Mouse (Mus musculus) c-Kit-positive CD71-positive TER-119-positive erythroid progenitor cells, embryonic 14.5 days (primary cell): ENCODE results near the gene Pdia5.

Experiments used
- DNase-seq: peaks from one replicate; pipeline ENCODE4 v3.0.0-alpha.2; 2013; ENCODE audit warnings: low spot score

The Pdia5 gene

DNA sequence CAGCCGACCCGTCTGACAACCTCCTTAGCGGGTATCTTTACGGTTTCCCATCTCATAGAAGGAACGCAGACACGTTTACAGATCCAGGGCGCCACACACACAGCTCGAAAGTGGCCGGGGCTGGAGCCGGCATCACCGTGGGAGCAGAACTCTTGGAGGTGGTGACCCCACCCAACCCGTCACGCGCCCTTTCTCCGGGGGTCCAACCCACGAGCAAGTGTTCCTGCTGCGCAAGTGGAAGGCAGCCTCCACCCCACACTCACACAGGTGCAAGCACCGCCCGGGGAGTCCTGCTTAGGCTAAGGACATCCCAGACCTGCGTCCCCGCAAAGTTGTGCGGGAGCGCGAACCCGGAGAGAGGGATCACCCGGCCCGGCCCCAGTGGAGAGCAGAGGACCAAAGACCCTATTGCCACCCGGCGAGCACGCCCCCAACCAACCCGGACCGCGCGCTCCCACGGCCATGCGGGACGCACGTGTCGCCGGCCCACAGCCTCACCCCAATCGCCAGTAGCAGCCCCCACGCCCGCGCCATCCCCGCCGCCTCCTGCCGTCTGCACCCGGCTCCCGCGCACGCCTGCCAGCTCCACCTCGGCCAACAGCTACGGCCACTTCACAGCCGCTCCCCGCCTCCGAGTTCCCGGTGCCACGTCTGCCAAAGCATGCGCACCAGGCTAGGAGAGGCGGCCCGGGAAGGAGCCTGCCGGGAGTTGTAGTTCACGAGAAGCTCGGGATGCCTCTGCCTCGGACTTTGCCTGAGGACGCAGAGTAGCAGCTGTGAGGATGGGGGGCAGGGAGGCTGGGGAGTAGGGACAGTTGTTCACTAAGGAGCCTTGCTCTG lies at the start of gene Pdia5:
Gene Pdia5, minus strand, starts transcription at position 643 of the 840 bp plus-strand sequence.
- peak; percentile 8 for DNase-seq

DNA sequence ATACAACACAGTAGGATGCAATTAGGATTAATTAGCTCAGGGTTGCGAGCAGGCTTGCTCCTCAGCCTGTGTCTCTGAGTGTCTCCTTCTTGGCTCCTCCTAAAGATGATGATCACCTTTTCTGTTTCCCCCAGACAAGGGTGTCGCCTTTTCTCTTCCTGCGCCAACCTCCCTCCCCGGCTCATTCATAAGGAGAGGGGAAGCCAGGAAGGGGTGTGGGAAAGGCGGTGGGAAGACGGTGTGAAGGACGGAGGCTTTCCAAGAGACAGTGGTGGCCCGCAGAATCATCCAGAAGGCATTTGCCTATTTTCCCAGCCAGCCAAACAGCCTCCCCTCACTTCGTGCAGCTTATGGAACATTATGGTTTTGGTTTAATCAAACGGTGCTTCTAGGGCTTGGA lies 48.4 kb upstream of the Pdia5 start:
- DNase-seq: no peak

DNA sequence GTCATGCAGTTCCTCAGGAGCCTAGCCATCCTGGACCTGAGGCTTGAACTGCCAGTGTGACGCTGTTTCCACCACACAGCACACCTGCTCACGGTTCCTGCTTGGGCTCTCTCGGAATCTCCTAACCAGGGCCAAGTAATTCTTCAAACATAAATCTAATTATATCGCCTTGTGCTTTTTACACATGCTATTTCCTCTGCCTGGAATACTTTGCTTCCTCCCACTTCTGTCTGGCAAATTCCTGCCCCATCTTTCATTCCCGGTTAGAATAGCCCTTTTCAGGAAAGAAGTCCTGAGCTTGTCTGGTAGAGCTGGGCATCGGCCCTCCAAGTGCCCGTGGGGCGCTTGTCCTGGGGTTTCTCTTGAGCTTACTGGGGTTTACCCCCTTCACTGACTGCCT lies 47.0 kb upstream of the Pdia5 start:
- no peak for DNase-seq

DNA sequence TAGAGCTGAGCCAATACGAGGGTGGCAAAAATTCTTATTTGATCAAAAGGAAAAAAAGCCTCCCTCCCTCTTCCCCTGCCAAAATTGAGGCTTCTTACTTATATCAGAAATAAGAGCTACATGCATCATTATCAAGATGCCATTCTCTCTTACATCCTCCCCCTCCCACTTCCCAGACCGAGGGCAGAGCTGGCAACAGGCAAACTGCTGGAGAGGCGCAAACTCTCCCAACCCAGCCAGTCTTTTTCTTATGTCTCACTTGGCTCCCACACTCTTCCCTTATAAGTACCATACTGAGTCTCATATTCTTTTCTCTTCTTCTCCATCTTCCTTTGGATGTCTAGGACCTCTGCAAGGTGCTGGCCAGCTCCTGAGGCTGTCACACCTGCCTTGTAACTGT lies 44.0 kb upstream of the Pdia5 start:
- DNase-seq: no peak

DNA sequence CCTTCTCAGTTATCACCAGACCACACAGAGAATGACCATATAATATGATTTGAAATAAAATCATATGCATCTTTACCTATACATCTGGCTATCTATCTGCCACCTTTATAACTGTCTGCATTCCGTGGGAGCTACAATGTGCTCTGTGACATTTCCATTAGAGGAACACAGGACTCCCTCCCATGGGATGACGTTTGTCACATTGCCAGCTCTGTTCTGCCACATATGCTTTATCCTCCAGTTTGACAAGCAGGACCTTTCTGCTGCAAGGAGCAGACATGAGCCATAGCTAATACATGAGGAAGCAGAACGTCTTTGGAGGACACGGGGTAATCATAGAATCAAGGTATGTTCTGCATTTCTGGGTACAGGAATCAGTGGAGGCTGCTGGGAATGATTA lies 33.5 kb upstream of the Pdia5 start:
- no peak for DNase-seq

DNA sequence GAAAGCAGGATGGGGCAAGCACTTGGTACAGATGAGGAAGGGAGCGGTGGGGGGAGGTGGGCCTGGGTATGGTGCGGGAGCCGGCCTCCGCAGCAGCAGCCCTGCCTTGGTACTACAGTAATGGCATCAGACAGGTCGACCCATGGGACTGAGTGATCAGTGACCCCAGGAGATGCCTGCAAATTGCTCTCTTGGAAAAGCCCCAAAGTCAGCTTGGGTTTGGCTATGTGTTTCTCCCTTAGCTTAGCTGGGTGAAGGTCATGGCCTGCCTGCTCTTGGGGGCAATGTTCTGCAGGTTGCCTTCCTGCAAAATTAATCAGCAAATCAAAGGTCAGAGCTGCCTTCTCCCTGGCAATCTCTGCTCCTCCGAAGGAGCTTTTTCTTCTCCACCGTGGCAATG lies 28.6 kb upstream of the Pdia5 start:
- DNase-seq: no peak

DNA sequence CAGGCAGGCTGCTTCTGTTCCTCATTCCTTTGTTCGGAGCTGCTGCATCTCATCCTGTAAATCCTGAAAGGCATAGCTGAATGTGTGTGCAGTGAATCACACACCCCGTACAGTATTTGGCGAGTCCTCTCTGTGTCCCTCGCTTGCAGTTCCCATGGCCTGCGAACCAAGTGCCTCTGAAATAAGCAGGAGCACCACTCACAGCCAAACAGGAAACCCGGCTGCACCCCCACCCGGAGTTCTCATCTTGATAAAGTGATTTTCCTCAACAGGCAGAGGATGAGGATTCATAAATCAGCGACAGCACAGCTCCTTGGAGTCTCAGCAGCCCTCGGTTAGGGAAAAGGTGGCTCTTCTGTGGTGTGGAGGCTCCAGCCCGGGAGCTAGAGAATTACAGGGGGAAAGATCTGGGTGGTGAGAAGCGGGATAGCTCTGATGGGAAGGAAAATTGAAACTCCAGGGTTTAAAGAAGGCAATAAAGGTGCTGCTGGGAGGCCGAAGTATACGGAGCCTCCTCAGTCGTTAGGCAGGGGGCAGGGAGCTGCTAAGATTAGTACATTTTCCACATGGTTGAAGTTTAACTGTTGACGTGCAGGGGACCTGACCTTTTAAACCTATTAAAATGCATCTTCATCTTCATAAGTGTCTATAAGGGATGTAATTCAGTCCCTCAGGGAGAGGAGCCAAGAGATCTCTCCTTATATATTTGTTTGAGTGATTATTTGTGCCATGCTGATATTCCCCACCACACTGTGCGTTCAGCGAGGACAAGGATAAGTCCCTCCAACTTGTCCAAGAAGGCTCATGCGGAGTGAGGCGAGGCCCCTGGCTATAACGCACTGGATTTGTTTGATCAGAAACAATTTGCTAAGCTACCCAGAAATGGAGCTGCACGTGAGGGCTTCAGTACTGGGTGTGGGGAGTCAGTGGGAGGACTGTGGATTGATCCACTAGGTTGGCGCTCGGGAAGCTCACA lies 27.6 kb upstream of the Pdia5 start:
- no peak for DNase-seq

DNA sequence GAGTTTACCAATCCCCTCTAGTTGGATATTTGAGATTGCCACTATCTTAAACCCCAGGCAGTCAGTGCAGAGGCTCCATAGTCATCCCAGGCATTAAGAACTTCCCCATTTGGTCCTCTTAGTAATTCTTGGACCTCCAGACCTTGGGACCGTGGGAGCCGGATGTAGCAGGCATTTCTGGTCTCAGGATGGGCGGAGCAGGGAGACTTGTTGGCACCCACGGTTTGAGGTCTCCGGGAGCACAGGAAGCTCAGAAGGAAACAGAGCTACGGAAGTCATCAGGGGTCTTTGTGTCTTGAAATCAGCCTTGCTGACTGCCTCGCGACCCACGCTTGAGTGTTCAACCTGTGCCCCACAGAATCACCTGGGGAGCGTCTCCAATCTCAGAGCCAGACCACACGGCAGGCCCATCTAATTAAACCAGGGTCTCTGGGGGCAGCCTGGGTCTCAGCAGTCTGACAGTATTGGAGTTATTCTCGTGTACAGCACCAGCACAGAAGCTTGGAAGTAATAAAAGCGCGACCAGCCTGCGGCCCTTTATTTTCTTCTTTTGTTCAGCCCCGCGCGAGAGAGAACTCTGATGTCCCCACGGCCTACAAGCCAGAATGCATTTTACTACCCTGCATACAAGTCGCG lies 25.4 kb upstream of the Pdia5 start:
- no peak for DNase-seq

DNA sequence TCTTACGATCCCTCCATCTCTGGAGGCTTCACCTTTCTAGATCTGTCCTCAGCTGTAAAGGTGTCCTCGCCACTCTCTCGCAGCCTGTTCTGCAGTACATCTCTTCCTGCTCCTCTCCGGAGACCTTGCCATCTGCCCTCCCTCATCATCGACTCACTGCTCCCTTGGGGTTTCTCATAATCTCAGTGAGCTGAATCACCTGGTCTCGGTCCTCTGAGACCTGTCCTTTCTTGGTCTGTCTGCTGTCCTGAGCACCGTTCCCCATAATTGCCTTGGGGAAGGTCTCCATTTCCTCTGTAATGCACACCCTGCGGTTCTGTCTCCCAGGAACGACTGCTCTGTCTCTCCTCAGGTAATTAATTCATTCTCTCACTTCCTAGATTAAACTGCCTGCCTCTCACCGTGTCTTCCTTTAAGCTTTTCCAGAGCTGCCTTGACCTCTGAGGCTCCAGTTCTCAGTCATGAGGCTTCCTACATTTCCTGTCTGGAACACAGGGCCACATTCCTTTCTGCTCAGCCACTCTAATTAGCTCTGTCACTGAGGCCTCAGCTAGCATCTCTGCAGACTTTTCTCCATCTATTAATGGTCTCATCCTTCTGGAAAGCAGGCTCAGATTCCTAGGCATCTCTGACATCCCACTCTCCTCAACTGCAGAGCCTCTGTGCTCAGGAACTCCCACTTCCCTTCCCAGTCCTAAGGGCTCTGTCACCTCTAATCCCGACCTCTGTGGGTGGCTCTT lies 18.8 kb upstream of the Pdia5 start:
- no peak for DNase-seq

DNA sequence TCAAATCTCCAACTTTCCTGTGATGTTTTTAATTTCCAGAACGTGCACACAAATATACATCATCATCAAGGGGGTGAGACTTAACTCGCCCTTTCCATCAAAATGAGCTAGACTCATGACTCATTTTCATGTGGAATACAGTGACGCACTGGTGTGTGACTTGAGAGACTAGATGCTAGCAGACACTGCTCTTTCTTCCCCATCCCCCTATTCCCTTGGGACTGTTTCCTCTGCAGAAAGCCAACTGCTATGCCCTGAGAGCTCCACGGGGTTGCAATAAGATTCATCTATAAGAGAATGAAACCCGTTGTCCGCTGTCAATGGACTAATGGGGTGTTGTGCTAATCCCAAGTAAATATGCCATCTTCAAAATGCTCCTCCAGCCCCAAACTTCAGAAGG lies 17.9 kb upstream of the Pdia5 start:
- no peak for DNase-seq

DNA sequence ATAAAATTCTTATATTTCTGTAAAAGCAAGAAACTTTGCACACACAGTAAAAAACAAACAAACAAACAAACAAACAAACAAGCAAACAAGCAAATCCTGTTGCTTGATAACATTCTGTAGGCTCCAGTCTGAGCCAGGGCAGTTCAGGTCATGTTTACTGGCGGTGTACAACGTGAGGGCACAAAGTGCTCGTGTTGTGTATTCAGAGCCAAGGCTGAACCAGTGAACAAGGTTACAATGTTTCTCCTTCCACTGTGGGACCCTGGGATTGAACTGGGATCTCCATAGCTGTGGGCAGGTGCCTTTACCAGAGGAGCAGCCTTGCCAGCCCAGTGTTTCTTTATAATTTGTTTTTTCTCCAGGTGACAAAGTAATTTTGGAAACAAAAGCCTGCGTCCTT lies 15.1 kb upstream of the Pdia5 start:
- DNase-seq: no peak

DNA sequence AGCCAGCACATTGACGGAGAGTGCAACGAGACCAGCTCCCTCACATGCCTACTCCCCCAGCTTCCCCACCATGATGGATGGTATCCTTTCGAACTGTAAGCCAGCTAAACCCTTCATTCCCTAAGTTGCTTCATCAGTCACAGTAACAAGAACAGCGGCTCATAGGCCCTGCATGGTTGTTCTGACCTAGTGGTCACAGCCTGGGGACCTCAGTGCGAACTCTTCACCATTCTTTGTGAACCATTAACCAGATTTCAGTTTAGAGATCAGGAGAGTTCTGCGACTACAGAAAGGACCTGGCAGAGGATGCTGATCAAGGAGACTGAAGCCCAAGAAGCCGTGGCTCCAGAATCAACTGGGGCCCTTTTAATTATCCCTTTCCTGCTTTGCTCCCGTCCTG lies 13.6 kb upstream of the Pdia5 start:
- DNase-seq: no peak

DNA sequence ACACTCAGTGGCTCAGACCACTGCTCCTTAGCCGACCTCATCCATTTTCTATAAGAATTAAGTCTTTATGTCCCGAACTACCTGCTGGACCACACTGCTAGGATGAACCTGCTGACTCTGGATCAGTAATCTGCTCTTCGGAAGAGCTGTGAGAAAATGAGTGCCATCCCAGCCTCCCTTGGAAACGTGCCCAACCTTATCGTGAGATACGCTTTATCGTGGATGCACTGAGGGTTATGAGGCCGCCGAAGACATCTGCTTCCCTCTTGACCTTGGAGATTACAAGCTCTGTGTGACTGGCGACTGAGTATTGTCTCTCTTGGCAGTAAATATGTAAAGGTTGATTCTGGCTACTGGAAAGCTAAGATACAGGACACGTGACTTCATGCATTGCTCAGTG lies 11.8 kb upstream of the Pdia5 start:
- DNase-seq: no peak

DNA sequence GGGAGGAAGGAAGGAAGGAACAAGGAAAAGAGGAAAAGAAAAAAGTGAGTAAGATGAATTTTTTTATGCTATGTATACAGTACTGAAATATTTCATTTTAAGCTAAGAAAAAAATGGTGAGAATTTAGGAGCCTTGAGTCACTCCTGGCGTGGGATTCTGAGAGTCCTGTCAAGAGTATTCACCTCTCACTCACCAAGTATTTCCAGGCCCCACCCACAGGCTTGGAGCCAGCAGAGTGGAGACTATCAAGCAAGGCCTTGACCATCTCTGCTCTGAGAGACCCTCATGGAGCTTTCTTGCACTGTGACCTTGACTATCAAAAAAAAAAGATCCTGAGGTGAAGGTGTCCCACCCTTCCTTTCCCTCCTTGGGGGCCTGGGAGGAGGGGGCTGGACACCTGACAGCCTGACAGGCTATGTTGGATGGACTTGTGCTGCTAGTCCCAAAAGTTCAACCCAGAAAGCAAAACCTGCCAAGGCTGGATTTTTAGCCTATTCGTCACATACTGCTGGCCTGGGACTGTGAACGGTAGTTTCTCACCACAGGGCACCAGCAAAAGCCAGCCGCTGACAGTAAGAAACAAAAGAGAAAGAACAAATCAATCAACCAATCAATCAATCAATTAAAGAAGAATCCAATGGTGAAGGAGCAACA lies 10.6 kb upstream of the Pdia5 start:
- no peak for DNase-seq

DNA sequence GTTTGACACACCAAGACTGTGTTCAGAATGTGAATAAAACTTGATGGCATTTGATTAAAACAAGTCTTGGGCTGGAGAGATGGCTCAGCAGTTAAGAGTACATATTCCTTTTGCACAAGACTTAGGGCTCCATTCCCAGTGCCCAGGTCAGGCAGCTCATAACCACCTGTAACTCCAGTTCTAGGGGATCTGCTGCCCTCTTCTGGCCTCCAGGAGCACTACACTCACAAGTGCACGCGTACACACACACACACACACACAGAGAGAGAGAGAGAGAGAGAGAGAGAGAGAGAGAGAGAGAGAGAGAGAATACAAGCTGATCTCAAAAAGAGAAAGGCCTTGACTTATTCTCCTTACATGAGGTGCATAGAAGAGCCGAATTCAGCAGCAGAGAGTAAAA lies 9.7 kb upstream of the Pdia5 start:
- no peak for DNase-seq

DNA sequence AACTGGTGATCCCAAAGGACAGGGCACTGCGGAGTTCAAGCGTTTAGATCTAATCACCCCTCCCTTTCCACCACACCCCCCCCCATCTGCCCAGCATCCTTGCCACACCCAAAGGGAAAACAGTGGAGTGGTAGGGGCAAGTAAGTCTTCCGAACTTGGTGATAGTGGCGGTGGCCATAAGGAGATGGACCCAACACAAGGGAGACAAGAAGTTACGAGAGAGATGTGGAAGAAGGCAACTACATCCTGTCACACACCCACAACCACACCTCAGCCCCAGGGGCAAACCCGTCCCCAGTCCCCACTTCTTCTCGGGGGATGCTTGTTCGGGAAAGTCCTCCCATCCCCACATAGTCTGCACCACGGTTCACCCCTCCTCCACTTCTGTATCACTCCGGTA lies 880 bp downstream of the Pdia5 start:
- no peak for DNase-seq

DNA sequence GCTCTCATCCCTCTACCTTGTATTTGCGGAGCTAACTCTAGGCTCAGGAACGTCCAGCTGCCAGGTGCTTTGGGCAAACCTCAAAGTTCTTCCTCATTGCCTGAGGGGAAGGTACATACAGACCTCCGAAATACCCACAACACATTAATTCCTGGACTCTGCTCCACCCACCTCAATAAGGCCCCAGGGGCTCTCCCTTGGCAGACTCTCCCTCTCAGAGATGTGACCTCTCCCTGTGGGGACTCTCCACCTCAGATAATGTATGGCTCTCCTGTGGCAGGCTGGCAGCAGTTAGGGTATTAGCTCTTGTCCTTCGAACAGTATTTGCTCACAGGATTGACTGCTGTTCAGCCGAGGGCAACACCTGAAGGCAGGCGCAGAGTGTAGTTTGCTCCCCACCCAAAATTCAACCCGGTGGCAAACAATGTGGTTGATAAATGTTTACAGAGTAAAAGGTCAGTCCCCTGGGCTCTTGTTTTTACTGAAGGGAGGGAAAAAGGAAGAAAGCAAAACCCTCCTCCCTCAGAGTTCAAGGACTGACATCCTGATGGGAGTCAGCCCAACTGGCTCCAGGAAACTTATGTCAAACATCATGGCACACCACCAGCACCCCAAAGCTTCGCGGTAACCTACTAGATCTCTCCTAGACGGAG lies 1.5 kb downstream of the Pdia5 start:
- DNase-seq: no peak

DNA sequence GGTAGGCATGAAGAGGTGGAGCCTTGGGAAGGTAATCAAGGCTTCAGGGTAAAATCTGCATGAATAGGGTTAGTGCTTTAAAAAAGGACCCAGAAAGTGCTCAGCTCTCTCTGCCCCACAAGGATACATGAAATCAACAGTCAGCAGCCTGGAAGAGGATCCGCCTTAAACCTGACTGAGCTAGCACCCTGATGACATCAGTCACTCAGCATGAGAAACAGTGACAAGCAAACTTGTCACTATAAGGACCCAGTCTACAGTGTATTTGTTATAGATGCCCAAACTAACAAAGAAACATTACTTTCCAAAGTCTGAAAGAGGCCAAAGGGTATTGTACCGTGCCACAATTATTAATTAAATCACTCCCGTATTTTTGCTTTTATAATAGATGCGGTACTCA lies 2.9 kb downstream of the Pdia5 start:
- no peak for DNase-seq

DNA sequence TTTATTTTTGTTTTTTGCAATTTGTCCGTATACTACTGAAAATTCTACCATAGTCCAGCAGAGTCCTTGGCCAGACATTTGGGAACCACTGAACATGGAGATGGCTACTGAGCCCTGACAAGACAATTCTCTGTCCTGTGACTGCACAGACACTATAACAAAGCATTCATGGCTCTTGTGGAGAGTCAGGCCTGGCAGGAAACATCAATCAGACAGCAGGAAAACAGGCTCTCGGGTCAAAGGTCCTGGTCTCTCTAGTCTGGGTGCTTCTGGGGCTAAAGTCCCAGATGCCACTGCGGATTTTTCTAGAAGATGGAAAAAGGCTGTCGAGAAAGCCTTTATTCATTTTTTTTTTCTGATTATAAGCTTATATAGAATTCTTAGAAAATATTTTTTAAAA lies 3.6 kb downstream of the Pdia5 start:
- DNase-seq: no peak

DNA sequence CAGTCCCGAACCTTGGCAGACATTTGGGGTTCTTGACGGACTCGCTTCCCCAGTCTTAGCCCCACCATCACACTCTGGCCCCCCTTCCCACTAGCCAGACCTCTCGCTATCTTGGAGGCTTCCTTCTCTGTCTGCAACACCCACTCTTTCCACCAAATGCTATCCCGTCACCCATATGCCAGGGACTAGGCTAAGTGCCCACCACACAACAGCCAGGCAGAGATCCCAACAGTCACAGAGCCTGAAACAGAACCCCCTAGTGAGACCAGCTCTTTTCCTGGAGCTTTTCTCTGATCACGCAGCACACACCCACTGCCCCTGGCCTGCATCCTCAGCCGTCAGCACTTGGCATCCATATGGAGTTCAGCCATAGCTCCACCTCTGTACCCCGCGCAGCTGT lies 5.0 kb downstream of the Pdia5 start:
- DNase-seq: no peak
